Mouse (Mus musculus) myocyte (in vitro differentiated cells): ENCODE results near the gene Carns1. TPM values are rescaled to one million over a fixed set of nuclear protein-coding genes. Genes with fewer than 3 reads are reported as not detected.

Experiments used
- H3K27me3 ChIP-seq: one replicate; pipeline ENCODE4 v1.6.1; 2011; ENCODE audit not compliant: control insufficient read depth, insufficient read depth, insufficient read length
- H3K36me3 ChIP-seq: one replicate; pipeline ENCODE4 v1.6.1; 2011; ENCODE audit not compliant: control insufficient read depth, insufficient read depth
- H3K4me2 ChIP-seq: one replicate; pipeline ENCODE4 v1.6.1; 2011; ENCODE audit warnings: low read depth, control low read depth
- H3K4me3 ChIP-seq: one replicate; pipeline ENCODE4 v1.5.1; 2011; ENCODE audit warnings: mild to moderate bottlenecking, control low read depth, moderate library complexity
- H3K79me2 ChIP-seq: one replicate; pipeline ENCODE4 v1.6.1; 2011; ENCODE audit not compliant: control insufficient read depth, insufficient read depth
- H3ac ChIP-seq: one replicate; pipeline ENCODE4 v1.6.1; 2011; ENCODE audit not compliant: control insufficient read depth, insufficient read length
- CEBPB ChIP-seq: IDR thresholded peaks from 2 replicates; pipeline ENCODE4 v1.6.1; 2011; ENCODE audit warnings: mild to moderate bottlenecking, moderate library complexity; ENCODE audit not compliant: poor library complexity, insufficient read depth, severe bottlenecking
- E2F4 ChIP-seq: IDR thresholded peaks from one replicate; pipeline ENCODE4 v1.6.1; 2011; ENCODE audit warnings: mild to moderate bottlenecking, control low read depth, moderate library complexity; ENCODE audit not compliant: insufficient read depth
- MAX ChIP-seq: IDR thresholded peaks from one replicate; pipeline ENCODE4 v1.6.1; 2011; ENCODE audit warnings: low read depth, mild to moderate bottlenecking, control low read depth
- MYOD1 ChIP-seq, 3 experiments: IDR thresholded peaks; one replicate each; pipeline ENCODE4 v1.6.1; 2011; ENCODE audit warnings: control low read depth in 2 of 3, low read depth in 2 of 3, mild to moderate bottlenecking in 2 of 3, moderate library complexity in 1 of 3; ENCODE audit not compliant: insufficient read length in 2 of 3, control insufficient read depth in 1 of 3
- MYOG ChIP-seq, 3 experiments: IDR thresholded peaks; one replicate each; pipeline ENCODE4 v1.6.1; 2011; ENCODE audit warnings: control low read depth in 2 of 3, low read depth in 2 of 3, mild to moderate bottlenecking in 2 of 3; ENCODE audit not compliant: insufficient read length in 2 of 3, control insufficient read depth in 1 of 3, insufficient read depth in 1 of 3
- POLR2A ChIP-seq: IDR thresholded peaks from one replicate; pipeline ENCODE4 v1.6.1; 2011; ENCODE audit warnings: low read depth, mild to moderate bottlenecking, control low read depth, moderate library complexity; ENCODE audit not compliant: insufficient read length
- POLR2AphosphoS2 ChIP-seq: IDR thresholded peaks from one replicate; pipeline ENCODE4 v1.6.1; 2011; ENCODE audit warnings: low read depth, control low read depth; ENCODE audit not compliant: insufficient read length
- REST ChIP-seq: IDR thresholded peaks from one replicate; pipeline ENCODE4 v1.6.1; 2011; ENCODE audit warnings: mild to moderate bottlenecking, control low read depth, moderate library complexity; ENCODE audit not compliant: insufficient read depth, insufficient read length
- SRF ChIP-seq: IDR thresholded peaks from one replicate; pipeline ENCODE4 v1.6.1; 2011; ENCODE audit warnings: low read depth; ENCODE audit not compliant: control insufficient read depth, insufficient read length
- TCF12 ChIP-seq: IDR thresholded peaks from one replicate; pipeline ENCODE4 v1.6.1; 2011; ENCODE audit warnings: mild to moderate bottlenecking, control low read depth; ENCODE audit not compliant: poor library complexity, insufficient read depth, severe bottlenecking
- TCF3 ChIP-seq: IDR thresholded peaks from one replicate; pipeline ENCODE4 v1.6.1; 2011; ENCODE audit warnings: low read depth, control low read depth; ENCODE audit not compliant: insufficient read length
- USF1 ChIP-seq: IDR thresholded peaks from one replicate; pipeline ENCODE4 v1.6.1; 2011; ENCODE audit warnings: low read depth, mild to moderate bottlenecking, control low read depth, moderate library complexity
- polyA plus RNA-seq: library from polyadenylated mRNA; unstranded; fragments of >200 nt; fragmentation: generic; extraction: Trizol; gene quantifications from one replicate; pipeline ENCODE4 v1.2.1, GENCODE M21; 2012; ENCODE audit warnings: missing spikeins

Carns1 gene
- polyA plus RNA-seq, 1 experiment, result 8.2 TPM

DNA sequence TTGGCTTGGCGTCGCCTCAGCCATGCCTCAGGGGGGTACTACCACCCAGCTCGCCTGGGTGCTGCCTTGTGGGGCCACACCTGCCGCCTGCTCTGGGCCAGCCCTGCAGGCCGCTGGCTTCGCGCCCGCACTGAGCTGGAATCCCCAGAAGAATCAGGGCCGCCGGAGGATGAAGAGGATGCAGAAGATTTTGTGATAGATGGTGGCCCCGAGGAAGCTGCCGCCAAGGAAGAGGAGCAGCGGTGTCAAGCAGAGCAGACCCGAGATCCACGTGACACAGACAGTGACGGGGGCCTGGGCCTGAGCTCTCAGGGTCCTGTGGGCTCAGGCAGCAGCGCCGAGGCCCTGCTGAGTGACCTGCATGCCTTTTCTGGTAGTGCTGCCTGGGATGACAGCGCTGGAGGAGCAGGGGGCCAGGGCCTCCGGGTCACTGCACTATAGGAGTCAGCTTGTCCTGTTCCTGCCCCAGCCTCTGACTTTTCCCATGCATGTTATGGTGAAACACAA, 19.2 kb downstream of the Carns1 start:
- H3K4me3 ChIP-seq, result no peak overlapping the region
- H3ac ChIP-seq, result no peak overlapping the region
- no peaks in the 10 kb centered on the region for H3K79me2 ChIP-seq
- peak; percentile 21 for TF ChIP-seq POLR2A
- no peak for TF ChIP-seq TCF3
- TF ChIP-seq POLR2AphosphoS2, result peak; percentile 47
- TF ChIP-seq MAX, result no peak
- TF ChIP-seq CEBPB, result no peak
- no peak for TF ChIP-seq SRF
- TF ChIP-seq REST, result no peak
- no peak for TF ChIP-seq TCF12
- TF ChIP-seq MYOD1 (IDR thresholded peaks at IDR 0.05; ENCODE audit: control insufficient read depth in 1 of 3, insufficient read length in 2 of 3, low read depth in 2 of 3), result peak in 1 of 3 experiments; percentile 8
- no peak for TF ChIP-seq E2F4
- TF ChIP-seq USF1, result no peak
- peak in 1 of 3 experiments; percentile 9 for TF ChIP-seq MYOG (IDR thresholded peaks at IDR 0.05; ENCODE audit: control insufficient read depth in 1 of 3, insufficient read depth in 1 of 3, insufficient read length in 2 of 3, low read depth in 2 of 3)
- no peaks in the 10 kb centered on the region for H3K27me3 ChIP-seq
- H3K36me3 ChIP-seq, result peaks cover 12% of the 10 kb centered on the region
- no peak overlapping the region for H3K4me2 ChIP-seq

DNA sequence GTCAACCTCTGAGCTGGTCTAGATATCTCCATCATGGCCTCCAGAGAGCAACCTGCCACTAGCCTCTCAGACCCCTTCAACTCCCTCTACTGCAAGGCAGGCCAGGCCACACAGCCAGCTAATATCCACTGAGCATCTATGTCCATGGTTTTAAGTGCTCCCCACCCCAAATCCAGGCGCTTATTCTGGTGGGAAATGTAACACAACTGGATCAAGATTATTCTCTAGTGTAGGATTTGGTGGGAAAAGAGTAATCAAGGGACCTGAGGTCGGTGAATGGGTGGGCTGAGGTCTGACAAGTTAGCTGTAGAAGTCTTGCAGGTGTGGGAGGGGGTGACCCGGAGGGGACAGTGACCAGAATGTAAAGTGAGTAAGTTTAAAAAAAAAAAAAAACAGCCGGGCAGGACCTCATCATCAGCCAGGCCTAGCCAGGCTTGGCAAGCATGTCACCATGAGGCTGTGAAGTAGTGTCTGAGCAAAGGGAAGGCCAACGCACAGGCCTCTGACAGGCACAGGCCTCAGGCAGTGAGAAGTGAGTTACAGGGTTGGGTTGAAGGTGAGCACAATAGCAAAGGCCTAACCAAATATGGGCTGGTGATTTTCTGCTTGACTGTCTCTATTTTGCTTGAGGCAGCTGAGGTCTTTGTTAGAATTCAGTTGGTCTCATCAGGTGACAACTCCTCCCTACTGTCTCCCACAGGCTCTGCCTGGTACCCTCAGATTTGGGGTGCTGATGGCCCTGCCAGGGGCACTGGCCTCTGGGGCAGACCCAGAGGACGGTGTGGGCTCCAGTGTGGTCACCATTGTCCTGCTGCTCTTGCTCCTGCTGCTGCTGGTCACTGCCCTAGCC, 19.8 kb downstream of the Carns1 start:
- Histone ChIP-seq H3K79me2 (no peaks in the 10 kb centered on the region), H3K36me3 (peaks cover 14% of the 10 kb centered on the region), H3ac (no peak overlapping the region), H3K4me2 (no peak overlapping the region), H3K4me3 (no peak overlapping the region), H3K27me3 (no peaks in the 10 kb centered on the region)
- TF ChIP-seq USF1, result no peak

DNA sequence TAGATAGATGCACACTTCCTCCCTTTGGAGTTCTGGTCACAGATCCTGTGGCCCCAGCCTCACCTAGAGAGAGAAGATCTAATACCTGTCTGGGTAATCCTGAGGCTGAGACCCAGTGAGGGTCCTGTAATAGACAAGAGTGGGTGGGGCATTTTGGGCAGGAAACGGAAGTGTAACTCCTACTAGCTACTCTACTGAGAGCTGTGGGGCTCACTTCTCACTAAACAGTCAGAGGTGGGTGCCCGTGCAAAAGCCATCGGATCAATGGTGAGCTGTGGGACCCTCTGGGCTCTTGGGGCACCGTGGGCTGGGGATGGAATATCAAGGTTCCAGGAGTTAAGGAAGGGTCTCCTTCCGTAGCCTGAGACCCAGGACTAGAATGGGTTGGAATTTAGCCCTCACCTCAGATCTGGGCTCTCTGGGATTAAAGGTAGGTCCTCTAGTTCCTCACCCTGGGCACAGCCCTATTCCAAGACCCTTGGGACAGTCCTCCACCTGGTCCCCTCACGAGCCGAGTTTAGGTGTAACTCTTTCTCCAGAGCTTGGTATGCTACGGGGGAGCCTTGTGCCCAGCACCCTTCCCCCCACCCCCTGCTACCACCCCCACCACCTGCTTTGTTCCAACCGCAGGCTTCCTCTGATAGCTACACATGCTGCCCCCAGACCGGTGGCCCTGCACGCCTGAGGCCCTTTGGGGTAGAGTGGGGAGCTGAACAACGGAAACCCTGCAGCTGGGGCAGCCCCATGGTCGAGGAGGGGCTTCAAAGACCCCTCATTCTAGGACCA, 20.6 kb downstream of the Carns1 start:
- no peaks in the 10 kb centered on the region for H3K27me3 ChIP-seq
- TF ChIP-seq USF1 (no peak), POLR2A (peak; percentile 10), CEBPB (no peak), POLR2AphosphoS2 (peak; percentile 73)
- H3K36me3 ChIP-seq, result peaks cover 13% of the 10 kb centered on the region
- H3K4me3 ChIP-seq, result no peak overlapping the region
- no peak overlapping the region for H3K4me2 ChIP-seq
- no peak overlapping the region for H3ac ChIP-seq
- H3K79me2 ChIP-seq, result peaks cover 4% of the 10 kb centered on the region

- peaks cover 15% of the 10 kb centered on the region for H3K79me2 ChIP-seq
- TF ChIP-seq POLR2AphosphoS2 (no peak), MYOG (IDR thresholded peaks at IDR 0.05; ENCODE audit: control insufficient read depth in 1 of 3, insufficient read depth in 1 of 3, insufficient read length in 2 of 3, low read depth in 2 of 3) (no peak), USF1 (no peak), E2F4 (no peak), CEBPB (no peak), MYOD1 (IDR thresholded peaks at IDR 0.05; ENCODE audit: control insufficient read depth in 1 of 3, insufficient read length in 2 of 3, low read depth in 2 of 3) (no peak), REST (no peak)
- H3K4me2 ChIP-seq, result no peak within 1 kb of the TSS
- no peak within 1 kb of the TSS for H3K4me3 ChIP-seq
- peaks cover 11% of the 10 kb centered on the region for H3K36me3 ChIP-seq
- H3ac ChIP-seq, result no peak within 1 kb of the TSS
- H3K27me3 ChIP-seq, result no peaks in the 10 kb centered on the region
Measured at GRCm38 (mm10) chr19:4153232-4153654, 22.0 kb downstream of the Carns1 start, which contains the start of gene Ptprcap. Gene Ptprcap, plus strand, starts transcription at chr19:4153604.

GRCm38 (mm10) chr19:4152445-4153231, 22.6 kb downstream of the Carns1 start:
- Histone ChIP-seq H3K4me2 (no peak overlapping the region), H3ac (no peak overlapping the region), H3K4me3 (no peak overlapping the region), H3K27me3 (no peaks in the 10 kb centered on the region), H3K79me2 (peaks cover 15% of the 10 kb centered on the region), H3K36me3 (peaks cover 11% of the 10 kb centered on the region)
- TF ChIP-seq MYOG (IDR thresholded peaks at IDR 0.05; ENCODE audit: control insufficient read depth in 1 of 3, insufficient read depth in 1 of 3, insufficient read length in 2 of 3, low read depth in 2 of 3) (peak in 1 of 3 experiments; percentile 51), CEBPB (no peak), MYOD1 (IDR thresholded peaks at IDR 0.05; ENCODE audit: control insufficient read depth in 1 of 3, insufficient read length in 2 of 3, low read depth in 2 of 3) (peak in 1 of 3 experiments; percentile 34), MAX (no peak)
